Mouse (Mus musculus) limb, embryonic 14.5 days (tissue): ENCODE measurements around the gene Lrp11. TPM values are rescaled to one million over a fixed set of nuclear protein-coding genes. Genes with fewer than 3 reads are reported as not detected.
"Not testable (repeated sequence)": the region's sequence is repeated elsewhere in the genome, so short reads cannot be mapped to it uniquely, and the experiment has no call there.

ENCODE experiments used
- ATAC-seq: fragments of 200-750 bp; cut with Nextera tagmentation; 2 replicates; pipeline ENCODE4 v1.8.0; 2017; ENCODE audit warnings: low read depth, moderate number of reproducible peaks, moderate TSS enrichment; ENCODE audit not compliant: low FRiP score
- DNase-seq: peaks from one replicate; pipeline ENCODE4 v3.0.0-alpha.2; 2015; ENCODE audit warnings: low spot score
- H3K27ac ChIP-seq: fragments of 300-500 bp; sonication (generic); replicated peaks from 2 replicates; pipeline ENCODE4 v1.5.1; 2014; ENCODE audit warnings: low read depth, mild to moderate bottlenecking, low read length, moderate library complexity, mixed read lengths
- H3K27me3 ChIP-seq: fragments of 300-500 bp; sonication (generic); 2 replicates; pipeline ENCODE4 v1.6.1; 2014; ENCODE audit warnings: low read length, mixed read lengths; ENCODE audit not compliant: control insufficient read depth, insufficient read depth
- H3K36me3 ChIP-seq: fragments of 300-500 bp; sonication (generic); 2 replicates; pipeline ENCODE4 v1.6.1; 2014; ENCODE audit warnings: mild to moderate bottlenecking, low read length, moderate library complexity, mixed read lengths; ENCODE audit not compliant: control insufficient read depth, insufficient read depth
- H3K4me1 ChIP-seq: fragments of 300-500 bp; sonication (generic); 2 replicates; pipeline ENCODE4 v1.6.1; 2014; ENCODE audit warnings: antibody characterized with exemption, low read length, mixed read lengths; ENCODE audit not compliant: control insufficient read depth, insufficient read depth
- H3K4me2 ChIP-seq: fragments of 300-500 bp; sonication (generic); replicated peaks from 2 replicates; pipeline ENCODE4 v1.6.1; 2014; ENCODE audit warnings: low read depth, mild to moderate bottlenecking, low read length, moderate library complexity; ENCODE audit not compliant: severe bottlenecking
- H3K4me3 ChIP-seq: fragments of 300-500 bp; sonication (generic); replicated peaks from 2 replicates; pipeline ENCODE4 v1.5.1; 2014; ENCODE audit warnings: low read length
- H3K9ac ChIP-seq: fragments of 300-500 bp; sonication (generic); 2 replicates; pipeline ENCODE4 v1.6.1; 2014; ENCODE audit warnings: mild to moderate bottlenecking, low read depth, low read length, moderate library complexity; ENCODE audit not compliant: severe bottlenecking
- H3K9me3 ChIP-seq: fragments of 300-500 bp; sonication (generic); 2 replicates; pipeline ENCODE4 v1.6.1; 2016; ENCODE audit warnings: low read length; ENCODE audit not compliant: control insufficient read depth
- POLR2A ChIP-seq: fragments of 200-500 bp; IDR thresholded peaks from 2 replicates; pipeline ENCODE4 v1.8.0; 2012; ENCODE audit warnings: inconsistent platforms, mild to moderate bottlenecking, moderate library complexity, borderline replicate concordance; ENCODE audit not compliant: insufficient read depth, insufficient read length; ENCODE audit errors: extremely low read depth
- WGBS: fragments of 180-500 bp; shearing (Covaris S2); extraction: QIAGEN DNeasy Blood & Tissue Kit; methylation state at CpG from one replicate; pipeline ENCODE4 v1.1.7; 2014; 5-methylcytosine and 5-hydroxymethylcytosine counted together
- polyA plus RNA-seq, 2 experiments: library from polyadenylated mRNA; depleted of rRNA in 1 of 2; stranded (reverse) in 1 of 2; unstranded in 1 of 2; fragments of >200 nt; fragmentation: Nextera tagmentation in 1 of 2; extraction: Ambion mirVana in 1 of 2; gene quantifications; 2 replicates each; pipeline versions ENCODE4 v1.2.1 to v1.2.3; 2012 to 2014

The Lrp11 gene
- polyA plus RNA-seq, 2 experiments, result 1.3 to 1.8 TPM

DNA sequence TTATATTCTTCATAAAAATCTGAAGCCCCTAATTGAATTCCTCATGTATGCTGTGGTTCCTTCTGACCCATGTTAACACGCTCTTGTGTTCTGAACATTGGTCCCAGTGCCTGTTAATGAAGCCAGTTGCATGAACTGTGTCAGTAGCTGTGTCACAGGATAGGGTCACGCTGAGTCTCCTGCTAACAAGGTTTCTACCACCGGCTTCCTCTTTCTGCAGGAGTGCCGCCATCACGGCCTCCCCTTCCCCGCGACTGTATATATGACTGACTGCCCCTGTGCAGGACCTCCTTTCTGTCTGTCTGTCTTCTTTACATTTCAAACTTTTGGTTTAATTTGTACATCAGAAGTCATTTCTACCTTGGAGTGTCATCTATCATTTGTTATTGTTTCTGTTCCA is 8.6 kb downstream of the Lrp11 start:
- 88% methylated on average over 7 of the region's 7 CpGs for WGBS
- no peak for TF ChIP-seq POLR2A
- ATAC-seq, result no peak

DNA sequence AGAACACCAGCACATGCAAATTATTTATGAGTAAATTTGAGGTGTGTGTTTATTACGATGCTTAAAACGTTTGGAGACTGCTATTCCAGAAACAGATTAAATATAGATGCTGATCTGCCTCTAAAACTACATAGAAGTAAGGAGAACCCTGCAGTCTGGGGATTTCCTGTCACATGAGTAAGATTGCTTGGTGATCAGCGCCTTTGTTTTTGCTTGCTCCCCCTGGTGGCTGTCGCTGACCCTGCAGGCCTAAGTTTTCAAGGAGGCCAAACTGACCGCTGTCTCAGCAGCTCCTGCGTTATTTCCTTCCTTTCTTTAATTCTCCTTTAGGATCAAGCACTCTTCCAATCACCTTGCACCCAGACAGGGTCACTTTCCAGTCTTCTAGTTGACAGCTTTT is 11.0 kb downstream of the Lrp11 start:
- ATAC-seq (no peak), DNase-seq (peak; percentile 69)
- H3K4me1 ChIP-seq, result no peaks in the 10 kb centered on the region
- H3K27ac ChIP-seq, result no peak overlapping the region
- H3K9ac ChIP-seq, result no peak overlapping the region
- H3K4me2 ChIP-seq, result no peak overlapping the region
- no peaks in the 10 kb centered on the region for H3K9me3 ChIP-seq
- no peaks in the 10 kb centered on the region for H3K27me3 ChIP-seq
- H3K36me3 ChIP-seq, result no peaks in the 10 kb centered on the region
- H3K4me3 ChIP-seq, result no peak overlapping the region
- TF ChIP-seq POLR2A, result no peak
- 17% methylated on average over 6 of the region's 6 CpGs for WGBS

More for the DNA sequence above, 8.6 kb downstream of the Lrp11 start:
- Histone ChIP-seq H3K9me3 (no peaks in the 10 kb centered on the region), H3K4me1 (no peaks in the 10 kb centered on the region), H3K27ac (no peak overlapping the region), H3K27me3 (no peaks in the 10 kb centered on the region), H3K4me2 (no peak overlapping the region), H3K4me3 (no peak overlapping the region), H3K36me3 (no peaks in the 10 kb centered on the region), H3K9ac (no peak overlapping the region)
- no peak for DNase-seq

- ATAC-seq (no peak), DNase-seq (no peak)
- no peak overlapping the region for H3K4me3 ChIP-seq
- no peaks in the 10 kb centered on the region for H3K36me3 ChIP-seq
- H3K27me3 ChIP-seq, result no peaks in the 10 kb centered on the region
- H3K9ac ChIP-seq, result no peak overlapping the region
- no peak for TF ChIP-seq POLR2A
- no peak overlapping the region for H3K27ac ChIP-seq
- no peaks in the 10 kb centered on the region for H3K9me3 ChIP-seq
- H3K4me2 ChIP-seq, result no peak overlapping the region
- WGBS, result 69% methylated on average over 2 of the region's 2 CpGs
- no peaks in the 10 kb centered on the region for H3K4me1 ChIP-seq
These were observed 15.6 kb downstream of the Lrp11 start for GRCm38 (mm10) chr10:7605168-7605567.

DNA sequence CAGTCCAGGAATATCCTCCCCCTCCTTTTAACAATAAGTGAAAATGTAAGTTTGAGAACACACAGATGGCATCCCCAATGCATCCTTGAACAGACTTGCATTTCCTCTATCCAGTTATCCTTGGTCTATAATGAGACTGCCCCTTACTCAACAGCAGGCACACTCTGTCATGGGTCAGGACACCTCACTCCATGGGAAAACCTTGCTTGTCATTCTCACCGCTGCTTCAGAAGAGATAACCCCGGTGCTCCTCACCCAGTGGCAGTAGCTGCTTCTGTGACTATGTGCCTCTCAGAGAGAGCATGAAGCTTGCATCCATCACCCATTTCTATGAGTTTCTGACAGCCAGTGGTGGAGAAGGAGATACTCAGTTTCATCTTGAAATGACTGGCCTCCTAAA is 16.8 kb downstream of the Lrp11 start:
- H3K4me2 ChIP-seq, result no peak overlapping the region
- DNase-seq, result no peak
- H3K27ac ChIP-seq, result no peak overlapping the region
- TF ChIP-seq POLR2A, result no peak
- H3K36me3 ChIP-seq, result no peaks in the 10 kb centered on the region
- 80% methylated on average over 2 of the region's 2 CpGs for WGBS
- no peak overlapping the region for H3K4me3 ChIP-seq
- no peaks in the 10 kb centered on the region for H3K27me3 ChIP-seq
- no peak overlapping the region for H3K9ac ChIP-seq
- no peaks in the 10 kb centered on the region for H3K4me1 ChIP-seq
- no peak for ATAC-seq
- H3K9me3 ChIP-seq, result no peaks in the 10 kb centered on the region

GRCm38 (mm10) chr10:7608611-7609010 is 19.0 kb downstream of the Lrp11 start:
- WGBS, result 88% methylated on average over 17 of the region's 17 CpGs
- no peak for ATAC-seq

GRCm38 (mm10) chr10:7611647-7612046 is 22.0 kb downstream of the Lrp11 start:
- DNase-seq, result no peak
- TF ChIP-seq POLR2A, result no peak
- no peak overlapping the region for H3K4me3 ChIP-seq
- H3K4me1 ChIP-seq, result no peaks in the 10 kb centered on the region
- no peaks in the 10 kb centered on the region for H3K27me3 ChIP-seq
- H3K9me3 ChIP-seq, result peaks cover 4% of the 10 kb centered on the region; the same call in 1 of the 2 replicates
- H3K4me2 ChIP-seq, result no peak overlapping the region
- no peaks in the 10 kb centered on the region for H3K36me3 ChIP-seq
- no peak for ATAC-seq
- H3K27ac ChIP-seq, result no peak overlapping the region
- no peak overlapping the region for H3K9ac ChIP-seq
- WGBS, result 65% methylated on average over 6 of the region's 6 CpGs

More at GRCm38 (mm10) chr10:7608611-7609010, 19.0 kb downstream of the Lrp11 start:
- Histone ChIP-seq H3K4me2 (no peak overlapping the region), H3K9me3 (no peaks in the 10 kb centered on the region), H3K4me3 (no peak overlapping the region), H3K36me3 (no peaks in the 10 kb centered on the region), H3K27me3 (no peaks in the 10 kb centered on the region), H3K9ac (no peak overlapping the region), H3K4me1 (no peaks in the 10 kb centered on the region), H3K27ac (no peak overlapping the region)
- no peak for TF ChIP-seq POLR2A
- DNase-seq, result no peak

- H3K27me3 ChIP-seq, H3K4me2 ChIP-seq, H3K36me3 ChIP-seq, H3K27ac ChIP-seq, H3K4me3 ChIP-seq, H3K9ac ChIP-seq, H3K4me1 ChIP-seq, DNase-seq, H3K9me3 ChIP-seq, ATAC-seq: not testable (repeated sequence)
These were observed 22.6 kb downstream of the Lrp11 start for GRCm38 (mm10) chr10:7612210-7612609.
